Mouse (Mus musculus) midbrain, postnatal 0 days (tissue): ENCODE results near the gene Igsf11. TPM values are rescaled to one million over a fixed set of nuclear protein-coding genes. Genes with fewer than 3 reads are reported as not detected.

ENCODE experiments used
- ATAC-seq: fragments of 200-750 bp; cut with Nextera tagmentation; 2 replicates; pipeline ENCODE4 v1.8.0; 2017; ENCODE audit warnings: moderate number of reproducible peaks, mild to moderate bottlenecking, moderate TSS enrichment, moderate library complexity; ENCODE audit not compliant: low FRiP score
- DNase-seq: peaks from one replicate; pipeline ENCODE4 v3.0.0-alpha.2; 2015; ENCODE audit warnings: low spot score
- H3K27ac ChIP-seq: fragments of 300-500 bp; sonication (generic); 2 replicates; pipeline ENCODE4 v1.5.1; 2014; ENCODE audit warnings: low read depth, mild to moderate bottlenecking, low read length, mixed read lengths
- H3K27me3 ChIP-seq: fragments of 300-500 bp; sonication (generic); 2 replicates; pipeline ENCODE4 v1.6.1; 2014; ENCODE audit warnings: low read length, control low read depth, mixed read lengths; ENCODE audit not compliant: insufficient read depth
- H3K36me3 ChIP-seq: fragments of 300-500 bp; sonication (generic); 2 replicates; pipeline ENCODE4 v1.6.1; 2014; ENCODE audit warnings: low read length, control low read depth, mixed read lengths; ENCODE audit not compliant: insufficient read depth
- H3K4me1 ChIP-seq: fragments of 300-500 bp; sonication (generic); 2 replicates; pipeline ENCODE4 v1.6.1; 2014; ENCODE audit warnings: mild to moderate bottlenecking, control low read depth, antibody characterized with exemption, low read length, mixed read lengths; ENCODE audit not compliant: insufficient read depth
- H3K4me2 ChIP-seq: fragments of 300-500 bp; sonication (generic); 2 replicates; pipeline ENCODE4 v1.6.1; 2014; ENCODE audit warnings: low read depth, mild to moderate bottlenecking, low read length, mixed read lengths; ENCODE audit not compliant: poor library complexity, severe bottlenecking
- H3K4me3 ChIP-seq: fragments of 300-500 bp; sonication (generic); 2 replicates; pipeline ENCODE4 v1.5.1; 2014; ENCODE audit warnings: low read depth, mild to moderate bottlenecking, low read length, moderate library complexity
- H3K9ac ChIP-seq: fragments of 300-500 bp; sonication (generic); replicated peaks from 2 replicates; pipeline ENCODE4 v1.6.1; 2014; ENCODE audit warnings: mild to moderate bottlenecking, low read length, moderate library complexity, mixed read lengths; ENCODE audit not compliant: poor library complexity, severe bottlenecking
- H3K9me3 ChIP-seq: fragments of 300-500 bp; sonication (generic); 2 replicates; pipeline ENCODE4 v1.6.1; 2016; ENCODE audit warnings: low read length, control low read depth
- CTCF ChIP-seq: IDR thresholded peaks from 2 replicates; pipeline ENCODE4 v1.5.1; 2016; ENCODE audit warnings: antibody characterized with exemption, mild to moderate bottlenecking
- WGBS: fragments of 180-500 bp; shearing (Covaris S2); extraction: QIAGEN DNeasy Blood & Tissue Kit; methylation state at CpG from one replicate; pipeline ENCODE4 v1.1.7; 2014; 5-methylcytosine and 5-hydroxymethylcytosine counted together
- polyA plus RNA-seq: library from polyadenylated mRNA; unstranded; fragments of >200 nt; fragmentation: Nextera tagmentation; extraction: Ambion mirVana; gene quantifications from 2 replicates; pipeline ENCODE4 v1.2.1, GENCODE M21; 2015
- total RNA-seq: library from RNA; depleted of rRNA; stranded (reverse); fragments of >200 nt; gene quantifications from 2 replicates; pipeline ENCODE4 v1.2.3, GENCODE M21; 2014; rRNA removed

The Igsf11 gene
- total and polyA plus RNA-seq, 2 experiments from 2014 or later, result 3.1 to 18.7 TPM

DNA sequence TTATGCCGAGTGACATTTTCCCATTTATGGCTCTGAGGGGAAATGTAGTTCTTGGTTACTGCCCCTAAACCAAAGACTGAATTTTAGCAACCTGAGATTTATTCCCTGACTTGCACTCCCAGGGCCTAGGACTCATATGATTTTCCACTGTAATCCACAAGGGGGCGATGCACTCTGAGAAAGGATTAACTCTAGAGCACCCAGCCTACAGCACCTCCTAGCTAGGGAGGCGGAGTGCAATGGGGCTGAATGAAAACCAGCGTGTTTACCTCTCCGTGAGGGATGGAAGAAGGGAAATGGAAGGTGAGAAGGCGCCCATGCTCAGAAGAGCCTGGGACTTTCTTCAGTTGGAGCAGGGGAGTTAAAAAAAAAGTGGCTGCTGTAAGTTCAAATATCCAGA lies 163.6 kb downstream of the Igsf11 start:
- Histone ChIP-seq H3K4me1 (no peaks in the 10 kb centered on the region), H3K4me3 (no peak overlapping the region), H3K9ac (no peak overlapping the region), H3K27ac (no peak overlapping the region), H3K27me3 (no peaks in the 10 kb centered on the region), H3K4me2 (no peak overlapping the region), H3K36me3 (no peaks in the 10 kb centered on the region), H3K9me3 (no peaks in the 10 kb centered on the region)
- peak; percentile 76 for TF ChIP-seq CTCF
- ATAC-seq (no peak), DNase-seq (peak; percentile 60)
- 27% methylated on average over 6 of the region's 6 CpGs for WGBS

GRCm38 (mm10) chr16:39056961-39057360 lies 164.5 kb downstream of the Igsf11 start:
- H3K27ac ChIP-seq, result no peak overlapping the region
- no peaks in the 10 kb centered on the region for H3K4me1 ChIP-seq
- no peak for ATAC-seq
- no peak overlapping the region for H3K4me3 ChIP-seq
- no peak for DNase-seq
- H3K9me3 ChIP-seq, result no peaks in the 10 kb centered on the region
- H3K9ac ChIP-seq, result no peak overlapping the region
- no peak overlapping the region for H3K4me2 ChIP-seq
- no peaks in the 10 kb centered on the region for H3K27me3 ChIP-seq
- no peaks in the 10 kb centered on the region for H3K36me3 ChIP-seq
- no peak for TF ChIP-seq CTCF
- WGBS, result 85% methylated on average over 12 of the region's 12 CpGs

DNA sequence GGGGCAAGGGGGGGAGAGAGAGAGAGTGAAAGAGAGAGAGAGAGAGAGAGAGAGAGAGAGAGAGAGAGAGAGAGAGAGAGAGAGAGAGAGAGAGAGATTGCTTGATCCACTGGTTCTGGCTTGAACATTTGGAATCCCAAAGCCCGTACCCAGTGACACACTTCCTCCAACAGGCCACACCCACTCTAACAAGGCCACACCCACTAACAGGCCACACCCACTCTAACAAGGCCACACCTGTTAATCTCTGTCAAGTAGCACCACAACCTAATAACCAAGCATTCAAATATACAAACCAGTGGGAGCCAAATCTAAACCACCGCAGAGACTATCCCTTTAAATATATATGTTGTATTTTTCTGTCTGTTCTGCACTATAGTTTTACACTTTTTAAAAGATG lies 166.4 kb downstream of the Igsf11 start:
- Histone ChIP-seq H3K36me3 (no peaks in the 10 kb centered on the region), H3K27me3 (no peaks in the 10 kb centered on the region), H3K4me1 (no peaks in the 10 kb centered on the region), H3K27ac (no peak overlapping the region), H3K9ac (no peak overlapping the region), H3K4me2 (no peak overlapping the region), H3K4me3 (no peak overlapping the region), H3K9me3 (no peaks in the 10 kb centered on the region)
- DNase-seq (no peak), ATAC-seq (no peak)
- TF ChIP-seq CTCF, result no peak
- WGBS, result 92% methylated on average over 2 of the region's 2 CpGs

- DNase-seq (peak; percentile 76), ATAC-seq (no peak)
- 39% methylated on average over 5 of the region's 5 CpGs for WGBS
- TF ChIP-seq CTCF, result peak; percentile 66
- Histone ChIP-seq H3K4me2 (no peak overlapping the region), H3K4me1 (no peaks in the 10 kb centered on the region; the same call in 1 of the 2 replicates), H3K4me3 (no peak overlapping the region), H3K27me3 (no peaks in the 10 kb centered on the region), H3K27ac (no peak overlapping the region), H3K9ac (no peak overlapping the region), H3K36me3 (no peaks in the 10 kb centered on the region), H3K9me3 (no peaks in the 10 kb centered on the region)
Observed at GRCm38 (mm10) chr16:39062596-39062995, 170.1 kb downstream of the Igsf11 start.

- DNase-seq, result no peak
- no peak for ATAC-seq
- no peaks in the 10 kb centered on the region; the same call in 1 of the 2 replicates for H3K4me1 ChIP-seq
- no peaks in the 10 kb centered on the region for H3K9me3 ChIP-seq
- H3K27ac ChIP-seq, result no peak overlapping the region
- TF ChIP-seq CTCF, result no peak
- no peaks in the 10 kb centered on the region for H3K36me3 ChIP-seq
- 38% methylated on average over 5 of the region's 5 CpGs for WGBS
- H3K4me2 ChIP-seq, result no peak overlapping the region
- H3K9ac ChIP-seq, result no peak overlapping the region
- H3K4me3 ChIP-seq, result no peak overlapping the region
- no peaks in the 10 kb centered on the region for H3K27me3 ChIP-seq
Observed at GRCm38 (mm10) chr16:39065576-39065975, 173.1 kb downstream of the Igsf11 start.

DNA sequence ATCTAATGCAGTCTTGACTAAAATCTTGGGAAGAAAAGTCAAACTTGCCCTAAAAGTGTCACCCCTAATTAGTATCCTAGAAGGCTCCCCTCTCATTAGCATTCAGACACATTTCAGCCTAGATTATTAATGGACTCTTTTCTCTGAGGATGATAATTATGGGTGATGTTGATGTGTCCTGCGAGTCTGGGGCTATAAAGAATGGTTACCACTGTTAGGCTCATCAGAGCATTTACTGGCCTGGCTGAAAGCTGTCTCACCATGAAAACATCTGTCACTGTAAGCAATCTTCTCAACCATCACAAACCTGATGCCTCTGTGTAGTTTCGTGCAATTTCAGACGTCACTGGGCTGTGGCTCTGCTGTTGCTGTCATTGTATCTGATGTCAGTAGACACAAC lies 179.0 kb downstream of the Igsf11 start:
- TF ChIP-seq CTCF, result no peak
- Histone ChIP-seq H3K9me3 (no peaks in the 10 kb centered on the region), H3K4me2 (no peak overlapping the region), H3K27ac (no peak overlapping the region), H3K27me3 (no peaks in the 10 kb centered on the region), H3K36me3 (no peaks in the 10 kb centered on the region), H3K4me3 (no peak overlapping the region), H3K4me1 (no peaks in the 10 kb centered on the region), H3K9ac (no peak overlapping the region)
- 56% methylated on average over 3 of the region's 3 CpGs for WGBS
- no peak for DNase-seq
- no peak for ATAC-seq

Other genes with a start within 250 kb of the Igsf11 start
- gene Arhgap31, start 179.4 kb upstream of the Igsf11 start, total RNA-seq, result 10.0 and 10.5 TPM in 2 replicates
- 2.9 and 3.2 TPM in 2 replicates for gene Arhgap31, start 179.4 kb upstream of the Igsf11 start, polyA plus RNA-seq
- gene B4galt4, start 150.4 kb upstream of the Igsf11 start, total RNA-seq, result 30.6 and 30.9 TPM in 2 replicates
- gene B4galt4, start 150.4 kb upstream of the Igsf11 start, polyA plus RNA-seq, result 26.5 and 28.1 TPM in 2 replicates
- gene Upk1b, start 92.3 kb upstream of the Igsf11 start, total RNA-seq, result 0.19 and 0.44 TPM in 2 replicates
- gene Upk1b, start 92.3 kb upstream of the Igsf11 start, polyA plus RNA-seq, result 0.67 and 1.0 TPM in 2 replicates
- gene 4930435E12Rik, start 63.9 kb upstream of the Igsf11 start, total RNA-seq, result not detected in 2 replicates
- not detected in 2 replicates for gene 4930435E12Rik, start 63.9 kb upstream of the Igsf11 start, polyA plus RNA-seq